ENCODE assay signal across 11 mouse cellular contexts in the genomic region with DNA sequence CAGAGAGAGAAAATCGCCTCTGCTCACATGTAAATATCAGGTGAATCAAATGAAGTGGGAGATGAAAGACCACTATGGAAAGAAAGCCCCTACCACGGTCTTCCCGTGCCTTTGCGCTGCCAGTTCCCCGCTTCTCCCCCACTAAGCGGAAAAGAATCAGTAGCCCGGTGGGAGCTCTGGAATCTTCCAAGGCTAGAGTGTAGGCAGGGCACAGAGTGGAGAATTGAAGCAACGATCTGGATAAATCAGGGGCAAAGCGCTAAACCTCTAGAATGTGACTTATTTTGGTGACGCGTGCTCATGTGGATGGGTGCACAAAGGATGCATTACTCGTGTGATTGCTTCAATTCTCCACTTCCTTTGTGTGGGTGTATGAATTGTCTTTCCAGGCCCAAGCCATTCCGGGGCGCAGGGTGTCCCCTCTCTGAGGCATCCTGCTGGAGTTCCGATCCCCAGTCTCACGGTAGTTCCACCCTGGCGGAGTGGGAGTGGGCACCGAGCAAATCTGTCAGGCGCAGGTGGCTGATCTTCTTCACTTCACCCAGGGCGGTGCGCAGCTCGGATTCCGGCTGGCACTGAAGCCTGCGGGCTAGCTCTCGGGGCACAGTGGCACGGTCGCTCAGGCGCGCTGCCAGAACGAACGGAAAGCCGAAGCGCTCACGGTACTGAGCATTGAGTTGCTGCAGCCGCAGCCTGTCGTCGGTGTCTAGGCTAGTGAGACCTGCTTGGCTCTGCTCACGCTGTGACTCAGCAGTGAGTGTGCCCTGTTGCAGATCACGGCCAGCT. TPM values are rescaled to one million over a fixed set of nuclear protein-coding genes. Genes with fewer than 3 reads are reported as not detected.
A peak's percentile ranks its signal among the peaks of the same experiment; 100 is the strongest.
DNase-seq lines count a peak whose midpoint lies in the region; ATAC-seq and TF ChIP-seq lines count a peak whose summit lies in the region.
"Had no signal": no experiment of that assay in that cellular context is flagged by ENCODE, and none has a peak within 500 bp of the region (broad histone marks: within the 10 kb centered on the region; RNA-seq: fewer than 3 reads in every experiment).

No protein-coding gene starts in this region.

- H3K27ac ChIP-seq in heart, embryonic 13.5 days (replicated peaks) = no peak overlapping the region
- H3K27ac ChIP-seq in midbrain, embryonic 15.5 days = no peak overlapping the region
- H3K27ac ChIP-seq in cerebellum, adult 2 months (ENCODE audit: insufficient read depth, low read length) = no peak overlapping the region
- H3K27ac ChIP-seq: liver, embryonic 15.5 days had no signal

- no peaks in the 10 kb centered on the region for H3K36me3 ChIP-seq in heart, embryonic 13.5 days
- no peaks in the 10 kb centered on the region for H3K36me3 ChIP-seq in midbrain, embryonic 15.5 days (replicated peaks)
- H3K36me3 ChIP-seq: liver, embryonic 15.5 days had no signal

- H3K4me2 ChIP-seq in heart, embryonic 13.5 days = peak overlapping the region; percentile 46
- peak overlapping the region; percentile 3; the same call in 1 of the 2 replicates for H3K4me2 ChIP-seq in midbrain, embryonic 15.5 days
- H3K4me2 ChIP-seq: liver, embryonic 15.5 days had no signal

- peaks cover 98% of the 10 kb centered on the region for H3K27me3 ChIP-seq in heart, embryonic 13.5 days (replicated peaks)
- peaks cover 94% of the 10 kb centered on the region for H3K27me3 ChIP-seq in midbrain, embryonic 15.5 days (replicated peaks)
- H3K27me3 ChIP-seq in cerebellum, adult 2 months (ENCODE audit: control insufficient read depth, insufficient read depth, low read length) = no peaks in the 10 kb centered on the region; the same call in 1 of the 2 replicates

- no peak for TF ChIP-seq POLR2A in cerebellum, adult 2 months (IDR thresholded peaks at IDR 0.05; ENCODE audit: borderline replicate concordance, insufficient read depth, low read length)

- H3K4me1 ChIP-seq in heart, embryonic 13.5 days = peaks cover 12% of the 10 kb centered on the region
- H3K4me1 ChIP-seq in midbrain, embryonic 15.5 days = peaks cover 8% of the 10 kb centered on the region; the same call in 1 of the 2 replicates
- H3K4me1 ChIP-seq in cerebellum, adult 2 months (ENCODE audit: control insufficient read depth, insufficient read depth, low read length) = no peaks in the 10 kb centered on the region
- H3K4me1 ChIP-seq: liver, embryonic 15.5 days had no signal

- ATAC-seq in heart, embryonic 13.5 days (ENCODE audit: extremely low read depth, insufficient number of reproducible peaks, low FRiP score, low TSS enrichment) = no peak
- ATAC-seq in common myeloid progenitor, adult 5-6 weeks (replicated peaks; ENCODE audit: low read depth, poor library complexity, severe bottlenecking) = peak; percentile 79
- ATAC-seq in midbrain, embryonic 15.5 days (replicated peaks) = peak; percentile 17; the same call in 1 of the 2 replicates

- no peak for TF ChIP-seq CTCF in cerebellum, adult 2 months (IDR thresholded peaks at IDR 0.05; ENCODE audit: borderline replicate concordance, insufficient read depth, low read depth, low read length)

- WGBS in heart, embryonic 13.5 days = 1% methylated on average over 39 of the region's 39 CpGs
- WGBS in midbrain, embryonic 15.5 days = 1% methylated on average over 39 of the region's 39 CpGs
- WGBS in cerebellum, adult 2 months = under 1% methylated on average over 39 of the region's 39 CpGs

- no peak overlapping the region for H3K9ac ChIP-seq in heart, embryonic 13.5 days
- no peak overlapping the region for H3K9ac ChIP-seq in midbrain, embryonic 15.5 days
- H3K9ac ChIP-seq: liver, embryonic 15.5 days had no signal

- peak overlapping the region; percentile 34 for H3K4me3 ChIP-seq in heart, embryonic 13.5 days
- no peak overlapping the region for H3K4me3 ChIP-seq in midbrain, embryonic 15.5 days
- H3K4me3 ChIP-seq in cerebellum, adult 2 months (replicated peaks; ENCODE audit: insufficient read depth, low read depth, low read length) = no peak overlapping the region
- H3K4me3 ChIP-seq: liver, embryonic 15.5 days had no signal

- no peak for DNase-seq in heart, postnatal 4 days
- DNase-seq in ES-CJ7 (ENCODE audit: low read depth, low spot score) = peak; percentile 41
- DNase-seq in testis, postnatal 14 days (ENCODE audit: low spot score) = no peak
- DNase-seq in layer of hippocampus, adult 9-11 months = no peak
- no peak for DNase-seq in cerebellum, adult 2 months

- no peaks in the 10 kb centered on the region for H3K9me3 ChIP-seq in heart, embryonic 13.5 days
- H3K9me3 ChIP-seq in midbrain, embryonic 15.5 days = no peaks in the 10 kb centered on the region
- H3K9me3 ChIP-seq: liver, embryonic 15.5 days had no signal

RNA-seq across cellular contexts. Expression of a gene that starts 7.4 kb away (rescaled TPM):
- not detected in 2 replicates for polyA plus RNA-seq in heart, embryonic 13.5 days (2015; fragmentation: Nextera tagmentation; extraction: Ambion mirVana)
- total RNA-seq in heart, postnatal 4 days (2021) = not detected
- total RNA-seq in common myeloid progenitor, adult 5-6 weeks (2017) = not detected in 2 replicates
- polyA plus RNA-seq in midbrain, embryonic 15.5 days (2015; fragmentation: Nextera tagmentation; extraction: Ambion mirVana) = not detected in 2 replicates
- not detected in 2 replicates for polyA plus RNA-seq in cerebellum, adult 2 months (2012; rRNA removed)
- polyA plus RNA-seq: frontal cortex, adult 2 months; spleen, adult 2 months had no signal

RNA-seq across cellular contexts. Expression of a gene that starts 7.8 kb away (rescaled TPM):
- not detected in 2 replicates for polyA plus RNA-seq in heart, embryonic 13.5 days (2015; fragmentation: Nextera tagmentation; extraction: Ambion mirVana)
- total RNA-seq in heart, postnatal 4 days (2021) = not detected
- total RNA-seq in common myeloid progenitor, adult 5-6 weeks (2017) = not detected in 2 replicates
- not detected in 2 replicates for polyA plus RNA-seq in midbrain, embryonic 15.5 days (2015; fragmentation: Nextera tagmentation; extraction: Ambion mirVana)
- polyA plus RNA-seq in cerebellum, adult 2 months (2012; rRNA removed) = not detected in 2 replicates
- polyA plus RNA-seq: liver, embryonic 15.5 days; spleen, adult 2 months had no signal

RNA-seq across cellular contexts. Expression of a gene that starts 45.1 kb away (rescaled TPM):
- not detected in 2 replicates for polyA plus RNA-seq in heart, embryonic 13.5 days (2015; fragmentation: Nextera tagmentation; extraction: Ambion mirVana)
- not detected for total RNA-seq in heart, postnatal 4 days (2021)
- not detected in 2 replicates for total RNA-seq in common myeloid progenitor, adult 5-6 weeks (2017)
- polyA plus RNA-seq in midbrain, embryonic 15.5 days (2015; fragmentation: Nextera tagmentation; extraction: Ambion mirVana) = not detected in 2 replicates
- not detected in 2 replicates for polyA plus RNA-seq in cerebellum, adult 2 months (2012; rRNA removed)
- polyA plus RNA-seq: frontal cortex, adult 2 months; liver, embryonic 15.5 days; spleen, adult 2 months had no signal
